Mouse (Mus musculus) heart, adult 2 months (tissue): ENCODE data around the gene Nfatc4.

Experiments used
- CTCF ChIP-seq: fragments of 200-600 bp; IDR thresholded peaks from 2 replicates; pipeline ENCODE4 v1.8.1; 2022; ENCODE audit warnings: antibody characterized with exemption, mild to moderate bottlenecking, moderate library complexity
- EP300 ChIP-seq: fragments of 200-500 bp; IDR thresholded peaks from 2 replicates; pipeline ENCODE4 v1.6.1; 2011; ENCODE audit warnings: low read depth, low read length, control low read depth; ENCODE audit not compliant: insufficient read depth
- POLR2A ChIP-seq: fragments of 200-500 bp; IDR thresholded peaks from 2 replicates; pipeline ENCODE4 v1.6.1; 2011; ENCODE audit warnings: mild to moderate bottlenecking, low read depth, low read length, control low read depth; ENCODE audit not compliant: insufficient read depth

DNA sequence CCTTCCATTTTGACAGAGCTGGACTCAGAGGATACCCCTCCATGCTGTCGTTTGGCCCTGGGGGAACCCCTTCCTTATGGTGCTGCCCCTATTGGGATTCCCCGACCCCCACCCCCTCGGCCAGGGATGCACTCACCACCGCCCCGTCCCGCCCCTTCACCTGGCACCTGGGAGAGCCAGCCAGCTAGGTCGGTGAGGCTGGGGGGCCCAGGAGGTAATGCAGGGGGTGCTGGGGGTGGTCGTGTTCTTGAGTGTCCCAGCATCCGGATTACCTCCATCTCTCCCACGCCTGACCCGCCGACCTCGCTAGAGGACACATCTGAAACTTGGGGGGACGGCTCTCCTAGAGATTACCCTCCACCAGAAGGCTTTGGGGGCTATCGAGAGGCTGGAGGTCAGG, 3.2 kb downstream of the Nfatc4 start:
- TF ChIP-seq POLR2A (no peak), EP300 (no peak), CTCF (no peak)
